Mouse (Mus musculus) liver, embryonic 15.5 days (tissue): ENCODE data around the gene Styxl1. TPM values are rescaled to one million over a fixed set of nuclear protein-coding genes. Genes with fewer than 3 reads are reported as not detected.

ENCODE experiments used
- microRNA-seq: library from miRNA; unstranded; fragments of <30 nt; microRNA quantifications from one replicate; pipeline ENCODE4, GENCODE M21; 2016
- polyA plus RNA-seq: library from polyadenylated mRNA; unstranded; fragments of >200 nt; fragmentation: Nextera tagmentation; extraction: Ambion mirVana; gene quantifications from 2 replicates; pipeline ENCODE4 v1.2.1, GENCODE M21; 2015

The Styxl1 gene
- polyA plus RNA-seq, 1 experiment from 2014 or later = not detected

Small RNA genes lying within 50 kb of the gene (microRNA-seq; reads per million reads assigned to microRNA genes)
- gene Mir7034 = 0.76 reads per million

Other genes starting within 250 kb of the Styxl1 start
- 3.0 and 3.5 TPM in 2 replicates for gene Hip1, start 233.3 kb downstream of the Styxl1 start, polyA plus RNA-seq
- not detected in 2 replicates for gene Ccl26, start 214.8 kb downstream of the Styxl1 start, polyA plus RNA-seq
- 15.4 and 20.1 TPM in 2 replicates for gene Ccl24, start 205.3 kb downstream of the Styxl1 start, polyA plus RNA-seq
- 9.1 and 9.4 TPM in 2 replicates for gene Rhbdd2, start 145.8 kb downstream of the Styxl1 start, polyA plus RNA-seq
- gene Por, start 108.4 kb downstream of the Styxl1 start, polyA plus RNA-seq = 37.0 and 45.5 TPM in 2 replicates
- gene Tmem120a, start 33.9 kb downstream of the Styxl1 start, polyA plus RNA-seq = 17.8 and 18.9 TPM in 2 replicates
- 302 and 306 TPM in 2 replicates for gene Mdh2, start 95 bp upstream of the Styxl1 start, polyA plus RNA-seq
- gene Srrm3, start 28.5 kb upstream of the Styxl1 start, polyA plus RNA-seq = 0.02 TPM in 1 of 2 replicates, not detected in the other
- gene Hspb1, start 109.5 kb upstream of the Styxl1 start, polyA plus RNA-seq = 12.6 and 16.1 TPM in 2 replicates
- 60.9 and 65.4 TPM in 2 replicates for gene Ywhag, start 156.2 kb upstream of the Styxl1 start, polyA plus RNA-seq
- gene Ssc4d, start 196.1 kb upstream of the Styxl1 start, polyA plus RNA-seq = 1.6 and 1.8 TPM in 2 replicates
- gene Zp3, start 201.7 kb upstream of the Styxl1 start, polyA plus RNA-seq = not detected in 2 replicates
- gene Dtx2, start 216.4 kb upstream of the Styxl1 start, polyA plus RNA-seq = 6.7 and 6.9 TPM in 2 replicates